In genomic region chr15:77934968-77935367, GRCm38 (mm10) we compare ENCODE assay signal across 20 mouse cellular contexts. TPM values are rescaled to one million over a fixed set of nuclear protein-coding genes. Genes with fewer than 3 reads are reported as not detected.
A peak's percentile ranks its signal among the peaks of the same experiment; 100 is the strongest.
DNase-seq lines count a peak whose midpoint lies in the region; ATAC-seq and TF ChIP-seq lines count a peak whose summit lies in the region.
"Had no signal": no experiment of that assay in that cellular context is flagged by ENCODE, and none has a peak within 500 bp of the region (broad histone marks: within the 10 kb centered on the region; RNA-seq: fewer than 3 reads in every experiment).

No protein-coding gene starts in this region.

- intact Hi-C loops in left cerebral cortex, adult 2 months (cut with DNase I) = loop anchor here (1.0 to 5.0 kb wide), 2 partner anchors 21 to 237 kb away; partner anchors contain the start of genes Foxred2 and Ift27
- intact Hi-C loops in left cerebral cortex, postnatal 4 days (cut with DNase I) = no loop called here

- no peak overlapping the region for H3K9ac ChIP-seq in forebrain, embryonic 13.5 days
- no peak overlapping the region for H3K9ac ChIP-seq in forebrain, embryonic 11.5 days (ENCODE audit: low read length)
- H3K9ac ChIP-seq in hindbrain, embryonic 15.5 days = no peak overlapping the region
- H3K9ac ChIP-seq: embryonic facial prominence, embryonic 15.5 days; intestine, embryonic 15.5 days had no signal

- 65% methylated on average over 5 of the region's 5 CpGs for WGBS in forebrain, embryonic 13.5 days
- 73% methylated on average over 5 of the region's 5 CpGs for WGBS in forebrain, embryonic 11.5 days
- 55% methylated on average over 5 of the region's 5 CpGs for WGBS in hindbrain, embryonic 15.5 days
- WGBS in hindbrain, embryonic 10.5 days = 66% methylated on average over 5 of the region's 5 CpGs

- no peak; the same call in 1 of the 2 replicates for ATAC-seq in forebrain, embryonic 13.5 days
- ATAC-seq in forebrain, embryonic 11.5 days (replicated peaks; ENCODE audit: low FRiP score) = no peak
- ATAC-seq in hindbrain, embryonic 15.5 days (ENCODE audit: low FRiP score, low read depth) = no peak
- ATAC-seq: CD4-positive, CD25-positive, alpha-beta regulatory T cell, adult 4 months; intestine, embryonic 15.5 days had no signal

- no peaks in the 10 kb centered on the region for H3K36me3 ChIP-seq in forebrain, embryonic 13.5 days (ENCODE audit: poor library complexity, severe bottlenecking)
- H3K36me3 ChIP-seq in forebrain, embryonic 11.5 days (ENCODE audit: control insufficient read depth, insufficient read depth, low read length) = no peaks in the 10 kb centered on the region
- no peaks in the 10 kb centered on the region for H3K36me3 ChIP-seq in hindbrain, embryonic 15.5 days
- no peaks in the 10 kb centered on the region for H3K36me3 ChIP-seq in hindbrain, embryonic 10.5 days
- H3K36me3 ChIP-seq: embryonic facial prominence, embryonic 15.5 days; G1E; heart, embryonic 10.5 days; intestine, embryonic 15.5 days had no signal

- H3K27me3 ChIP-seq in forebrain, embryonic 13.5 days = no peaks in the 10 kb centered on the region
- no peaks in the 10 kb centered on the region for H3K27me3 ChIP-seq in forebrain, embryonic 11.5 days (ENCODE audit: control insufficient read depth, insufficient read depth, low read length)
- H3K27me3 ChIP-seq in hindbrain, embryonic 15.5 days = no peaks in the 10 kb centered on the region
- no peaks in the 10 kb centered on the region for H3K27me3 ChIP-seq in hindbrain, embryonic 10.5 days (ENCODE audit: insufficient read depth, poor library complexity, severe bottlenecking)
- H3K27me3 ChIP-seq: embryonic facial prominence, embryonic 15.5 days; intestine, embryonic 15.5 days had no signal

- peak; percentile 55 for DNase-seq in cerebellum, adult 9-10 months
- no peak for DNase-seq in cerebellum, postnatal 36 days
- no peak for DNase-seq in forebrain, embryonic 11.5 days (ENCODE audit: low spot score)
- no peak for DNase-seq in hindbrain, embryonic 10.5 days (ENCODE audit: low spot score)
- no peak for DNase-seq in left cerebral cortex, adult 2 months (ENCODE audit: extremely low spot score in 1 of 2, low spot score in 2 of 2)
- no peak for DNase-seq in left cerebral cortex, postnatal 4 days
- DNase-seq: adrenal gland, adult 8-10 months; B cell, adult 2 months; cerebellum, adult 11 months; gastrocnemius, postnatal 10 days; heart, postnatal 10 days; heart, postnatal 4 days had no signal

- TF ChIP-seq CTCF in left cerebral cortex, adult 2 months (IDR thresholded peaks at IDR 0.05) = no peak

- peak overlapping the region; percentile 19; the same call in 1 of the 2 replicates for H3K27ac ChIP-seq in forebrain, embryonic 13.5 days
- H3K27ac ChIP-seq in forebrain, embryonic 11.5 days (ENCODE audit: low read depth, low read length) = no peak overlapping the region
- H3K27ac ChIP-seq in hindbrain, embryonic 15.5 days (replicated peaks) = peak overlapping the region; percentile 30; the same call in 1 of the 2 replicates
- no peak overlapping the region for H3K27ac ChIP-seq in hindbrain, embryonic 10.5 days
- H3K27ac ChIP-seq in left cerebral cortex, adult 2 months = peak overlapping the region; percentile 79
- H3K27ac ChIP-seq: embryonic facial prominence, embryonic 15.5 days; heart, embryonic 10.5 days; intestine, embryonic 15.5 days had no signal

- no peak overlapping the region for H3K4me3 ChIP-seq in forebrain, embryonic 13.5 days
- no peak overlapping the region for H3K4me3 ChIP-seq in forebrain, embryonic 11.5 days (ENCODE audit: low read depth, low read length)
- no peak overlapping the region for H3K4me3 ChIP-seq in hindbrain, embryonic 15.5 days
- no peak overlapping the region for H3K4me3 ChIP-seq in hindbrain, embryonic 10.5 days
- no peak overlapping the region for H3K4me3 ChIP-seq in left cerebral cortex, adult 2 months
- H3K4me3 ChIP-seq: embryonic facial prominence, embryonic 15.5 days; erythroblast, embryonic 14.5 days; heart, embryonic 10.5 days; intestine, embryonic 15.5 days had no signal

- H3K4me2 ChIP-seq in forebrain, embryonic 13.5 days = no peak overlapping the region
- no peak overlapping the region for H3K4me2 ChIP-seq in forebrain, embryonic 11.5 days (ENCODE audit: low read depth, low read length, severe bottlenecking)
- no peak overlapping the region for H3K4me2 ChIP-seq in hindbrain, embryonic 15.5 days
- H3K4me2 ChIP-seq: embryonic facial prominence, embryonic 15.5 days; intestine, embryonic 15.5 days had no signal

- no peaks in the 10 kb centered on the region for H3K9me3 ChIP-seq in forebrain, embryonic 13.5 days (replicated peaks)
- H3K9me3 ChIP-seq in forebrain, embryonic 11.5 days (ENCODE audit: control insufficient read depth, low read length) = no peaks in the 10 kb centered on the region
- no peaks in the 10 kb centered on the region for H3K9me3 ChIP-seq in hindbrain, embryonic 15.5 days
- no peaks in the 10 kb centered on the region for H3K9me3 ChIP-seq in hindbrain, embryonic 10.5 days
- H3K9me3 ChIP-seq: embryonic facial prominence, embryonic 15.5 days; G1E; heart, embryonic 10.5 days; intestine, embryonic 15.5 days had no signal

- H3K4me1 ChIP-seq in forebrain, embryonic 13.5 days = peaks cover 16% of the 10 kb centered on the region
- no peaks in the 10 kb centered on the region for H3K4me1 ChIP-seq in forebrain, embryonic 11.5 days (replicated peaks; ENCODE audit: control insufficient read depth, insufficient read depth, low read length)
- H3K4me1 ChIP-seq in hindbrain, embryonic 15.5 days (replicated peaks) = peaks cover 18% of the 10 kb centered on the region
- H3K4me1 ChIP-seq in hindbrain, embryonic 10.5 days (replicated peaks) = peaks cover 15% of the 10 kb centered on the region
- H3K4me1 ChIP-seq: intestine, embryonic 15.5 days had no signal

RNA-seq across cellular contexts. Expression of gene Txn2, which starts 6.2 kb away (rescaled TPM):
- 234 and 249 TPM in 2 replicates for polyA plus RNA-seq in forebrain, embryonic 13.5 days (2015; fragmentation: Nextera tagmentation; extraction: Ambion mirVana)
- 232 and 267 TPM in 2 replicates for polyA plus RNA-seq in forebrain, embryonic 11.5 days (2014; fragmentation: Nextera tagmentation; extraction: Ambion mirVana)
- polyA plus RNA-seq in hindbrain, embryonic 15.5 days (2015; fragmentation: Nextera tagmentation; extraction: Ambion mirVana) = 211 and 212 TPM in 2 replicates
- polyA plus RNA-seq in hindbrain, embryonic 10.5 days (2016; fragmentation: Nextera tagmentation; extraction: Ambion mirVana) = 286 and 294 TPM in 2 replicates
- total RNA-seq in left cerebral cortex, adult 2 months (2021) = 100 to 1,000 TPM; 139 to 143 TPM
- total RNA-seq in left cerebral cortex, postnatal 4 days (2021) = 10 to 100 TPM; 91.0 to 92.4 TPM

RNA-seq across cellular contexts. Expression of gene Foxred2, which starts 21.6 kb away (rescaled TPM):
- 6.9 and 8.5 TPM in 2 replicates for polyA plus RNA-seq in forebrain, embryonic 13.5 days (2015; fragmentation: Nextera tagmentation; extraction: Ambion mirVana)
- 9.1 TPM in 2 replicates for polyA plus RNA-seq in forebrain, embryonic 11.5 days (2014; fragmentation: Nextera tagmentation; extraction: Ambion mirVana)
- 8.5 and 9.1 TPM in 2 replicates for polyA plus RNA-seq in hindbrain, embryonic 15.5 days (2015; fragmentation: Nextera tagmentation; extraction: Ambion mirVana)
- polyA plus RNA-seq in hindbrain, embryonic 10.5 days (2016; fragmentation: Nextera tagmentation; extraction: Ambion mirVana) = 5.5 and 5.9 TPM in 2 replicates
- 10 to 100 TPM; 10.9 to 11.9 TPM for total RNA-seq in left cerebral cortex, adult 2 months (2021)
- total RNA-seq in left cerebral cortex, postnatal 4 days (2021) = 10 to 100 TPM; 19.1 to 20.3 TPM

RNA-seq across cellular contexts. Expression of gene Eif3d, which starts 35.6 kb away (rescaled TPM):
- polyA plus RNA-seq in forebrain, embryonic 13.5 days (2015; fragmentation: Nextera tagmentation; extraction: Ambion mirVana) = 200 and 207 TPM in 2 replicates
- polyA plus RNA-seq in forebrain, embryonic 11.5 days (2014; fragmentation: Nextera tagmentation; extraction: Ambion mirVana) = 243 and 275 TPM in 2 replicates
- 170 TPM in 2 replicates for polyA plus RNA-seq in hindbrain, embryonic 15.5 days (2015; fragmentation: Nextera tagmentation; extraction: Ambion mirVana)
- 241 and 255 TPM in 2 replicates for polyA plus RNA-seq in hindbrain, embryonic 10.5 days (2016; fragmentation: Nextera tagmentation; extraction: Ambion mirVana)
- total RNA-seq in left cerebral cortex, adult 2 months (2021) = 100 to 1,000 TPM; 101 to 102 TPM
- total RNA-seq in left cerebral cortex, postnatal 4 days (2021) = 100 to 1,000 TPM; 130 to 141 TPM

Comparison
In these comparisons a context has a peak if more than half of its experiments do, and no peak if none do; other contexts are left out.
1. H3K27ac ChIP-seq: peak in forebrain, embryonic 13.5 days (single experiment), hindbrain, embryonic 15.5 days (single experiment) and left cerebral cortex, adult 2 months (single experiment); none in forebrain, embryonic 11.5 days (single experiment) and hindbrain, embryonic 10.5 days (single experiment).